Mouse (Mus musculus): ENCODE results near the gene Gas2l2. TPM values are rescaled to one million over a fixed set of nuclear protein-coding genes. Genes with fewer than 3 reads are reported as not detected.

Gas2l2 gene
- polyA plus RNA-seq, 1 experiment from 2014 or later, result not detected

- H3K4me3 ChIP-seq, result peak overlapping the region; percentile 87
- peaks cover 25% of the 10 kb centered on the region for H3K4me1 ChIP-seq
- peak; percentile 46 for DNase-seq (ENCODE audit: low spot score)
- no peaks in the 10 kb centered on the region for H3K9me3 ChIP-seq
- under 1% methylated on average over 40 of the region's 40 CpGs for WGBS
- H3K27ac ChIP-seq (replicated peaks), result peak overlapping the region; percentile 85
- peaks cover 40% of the 10 kb centered on the region for H3K27me3 ChIP-seq (replicated peaks; ENCODE audit: low read depth, poor library complexity, severe bottlenecking)
- H3K36me3 ChIP-seq (replicated peaks), result no peaks in the 10 kb centered on the region
Observed at GRCm38 (mm10) chr11:83409792-83410291, 19.4 kb downstream of the Gas2l2 start.

GRCm38 (mm10) chr11:83409087-83409754 lies 20.0 kb downstream of the Gas2l2 start, which contains the start of gene Rasl10b:
Rasl10b (plus strand) TSS chr11:83409137.
- no peaks in the 10 kb centered on the region for H3K9me3 ChIP-seq
- H3K4me3 ChIP-seq, result peak within 1 kb of the TSS; percentile 87
- 1% methylated on average over 44 of the region's 44 CpGs for WGBS
- peak; percentile 62 for DNase-seq (ENCODE audit: low spot score)
- H3K27me3 ChIP-seq (replicated peaks; ENCODE audit: low read depth, poor library complexity, severe bottlenecking), result peaks cover 40% of the 10 kb centered on the region
- peaks cover 6% of the 10 kb centered on the region for H3K36me3 ChIP-seq (replicated peaks)
- peaks cover 25% of the 10 kb centered on the region for H3K4me1 ChIP-seq
- H3K27ac ChIP-seq (replicated peaks), result peak within 1 kb of the TSS; percentile 85

- no peak for DNase-seq (ENCODE audit: low spot score)
- Histone ChIP-seq H3K4me3 (no peak overlapping the region), H3K36me3 (replicated peaks) (peaks cover 15% of the 10 kb centered on the region), H3K4me1 (peaks cover 25% of the 10 kb centered on the region), H3K27ac (replicated peaks) (no peak overlapping the region), H3K9me3 (no peaks in the 10 kb centered on the region), H3K27me3 (replicated peaks; ENCODE audit: low read depth, poor library complexity, severe bottlenecking) (peaks cover 36% of the 10 kb centered on the region)
- WGBS, result 37% methylated on average over 8 of the region's 8 CpGs
Observed at GRCm38 (mm10) chr11:83408242-83408641, 21.0 kb downstream of the Gas2l2 start.

- Histone ChIP-seq H3K27me3 (replicated peaks; ENCODE audit: low read depth, poor library complexity, severe bottlenecking) (peaks cover 20% of the 10 kb centered on the region), H3K9me3 (no peaks in the 10 kb centered on the region), H3K36me3 (replicated peaks) (peaks cover 30% of the 10 kb centered on the region), H3K4me1 (peaks cover 25% of the 10 kb centered on the region), H3K4me3 (no peak overlapping the region), H3K27ac (replicated peaks) (no peak overlapping the region)
- no peak for DNase-seq (ENCODE audit: low spot score)
- WGBS, result 63% methylated on average over 3 of the region's 3 CpGs
Observed at GRCm38 (mm10) chr11:83406391-83406790, 22.9 kb downstream of the Gas2l2 start.

- 88% methylated on average over 7 of the region's 7 CpGs for WGBS
- no peak overlapping the region for H3K4me3 ChIP-seq
- H3K27me3 ChIP-seq (replicated peaks; ENCODE audit: low read depth, poor library complexity, severe bottlenecking), result peaks cover 4% of the 10 kb centered on the region; the same call in 1 of the 2 replicates
- H3K9me3 ChIP-seq, result no peaks in the 10 kb centered on the region
- H3K27ac ChIP-seq (replicated peaks), result no peak overlapping the region
- DNase-seq (ENCODE audit: low spot score), result no peak
- H3K36me3 ChIP-seq (replicated peaks), result peaks cover 50% of the 10 kb centered on the region
- H3K4me1 ChIP-seq, result peaks cover 8% of the 10 kb centered on the region
Observed at GRCm38 (mm10) chr11:83403787-83404186, 25.5 kb downstream of the Gas2l2 start.

GRCm38 (mm10) chr11:83398724-83399123 lies 30.5 kb downstream of the Gas2l2 start:
- 81% methylated on average over 5 of the region's 5 CpGs for WGBS
- Histone ChIP-seq H3K27ac (replicated peaks) (no peak overlapping the region), H3K27me3 (replicated peaks; ENCODE audit: low read depth, poor library complexity, severe bottlenecking) (no peaks in the 10 kb centered on the region), H3K9me3 (no peaks in the 10 kb centered on the region), H3K36me3 (replicated peaks) (peaks cover 78% of the 10 kb centered on the region), H3K4me3 (no peak overlapping the region), H3K4me1 (0 out of 2 replicates have a peak, but pooled peaks cover 6% of the 10 kb centered on the region)
- DNase-seq (ENCODE audit: low spot score), result no peak

- 92% methylated on average over 7 of the region's 7 CpGs for WGBS
- Histone ChIP-seq H3K36me3 (replicated peaks) (peaks cover 78% of the 10 kb centered on the region), H3K4me3 (no peak overlapping the region), H3K27me3 (replicated peaks; ENCODE audit: low read depth, poor library complexity, severe bottlenecking) (no peaks in the 10 kb centered on the region), H3K27ac (replicated peaks) (no peak overlapping the region), H3K4me1 (0 out of 2 replicates have a peak, but pooled peaks cover 6% of the 10 kb centered on the region), H3K9me3 (no peaks in the 10 kb centered on the region)
- DNase-seq (ENCODE audit: low spot score), result no peak
Observed at GRCm38 (mm10) chr11:83397626-83398025, 31.6 kb downstream of the Gas2l2 start.

- peaks cover 87% of the 10 kb centered on the region for H3K36me3 ChIP-seq (replicated peaks)
- WGBS, result 47% methylated on average over 6 of the region's 6 CpGs
- DNase-seq (ENCODE audit: low spot score), result no peak
Observed at GRCm38 (mm10) chr11:83394802-83395439, 34.3 kb downstream of the Gas2l2 start.

GRCm38 (mm10) chr11:83393062-83393461 lies 36.2 kb downstream of the Gas2l2 start:
- no peak for DNase-seq (ENCODE audit: low spot score)
- Histone ChIP-seq H3K4me1 (0 out of 2 replicates have a peak, but pooled peaks cover 6% of the 10 kb centered on the region), H3K27ac (replicated peaks) (no peak overlapping the region), H3K9me3 (no peaks in the 10 kb centered on the region), H3K36me3 (replicated peaks) (peaks cover 84% of the 10 kb centered on the region), H3K4me3 (no peak overlapping the region), H3K27me3 (replicated peaks; ENCODE audit: low read depth, poor library complexity, severe bottlenecking) (no peaks in the 10 kb centered on the region)
- WGBS, result 91% methylated on average over 4 of the region's 4 CpGs

More at GRCm38 (mm10) chr11:83394802-83395439, 34.3 kb downstream of the Gas2l2 start:
- Histone ChIP-seq H3K4me3 (no peak overlapping the region), H3K4me1 (0 out of 2 replicates have a peak, but pooled peaks cover 6% of the 10 kb centered on the region), H3K27ac (replicated peaks) (no peak overlapping the region), H3K9me3 (no peaks in the 10 kb centered on the region), H3K27me3 (replicated peaks; ENCODE audit: low read depth, poor library complexity, severe bottlenecking) (no peaks in the 10 kb centered on the region)

- DNase-seq (ENCODE audit: low spot score), result no peak
- Histone ChIP-seq H3K9me3 (no peaks in the 10 kb centered on the region), H3K4me3 (no peak overlapping the region), H3K27ac (replicated peaks) (no peak overlapping the region), H3K4me1 (no peaks in the 10 kb centered on the region), H3K36me3 (replicated peaks) (peaks cover 36% of the 10 kb centered on the region), H3K27me3 (replicated peaks; ENCODE audit: low read depth, poor library complexity, severe bottlenecking) (no peaks in the 10 kb centered on the region)
- WGBS, result 95% methylated on average over 1 of the region's 1 CpGs
Observed at GRCm38 (mm10) chr11:83383532-83383887, 45.7 kb downstream of the Gas2l2 start.

GRCm38 (mm10) chr11:83382876-83383531 lies 46.3 kb downstream of the Gas2l2 start:
- 79% methylated on average over 9 of the region's 9 CpGs for WGBS
- no peak for DNase-seq (ENCODE audit: low spot score)
- no peak overlapping the region for H3K4me3 ChIP-seq
- no peak overlapping the region for H3K27ac ChIP-seq (replicated peaks)
- no peaks in the 10 kb centered on the region for H3K27me3 ChIP-seq (replicated peaks; ENCODE audit: low read depth, poor library complexity, severe bottlenecking)
- H3K36me3 ChIP-seq (replicated peaks), result peaks cover 33% of the 10 kb centered on the region
- no peaks in the 10 kb centered on the region for H3K4me1 ChIP-seq
- no peaks in the 10 kb centered on the region for H3K9me3 ChIP-seq

GRCm38 (mm10) chr11:83379745-83380341 lies 49.4 kb downstream of the Gas2l2 start:
- Histone ChIP-seq H3K27ac (replicated peaks) (no peak overlapping the region), H3K27me3 (replicated peaks; ENCODE audit: low read depth, poor library complexity, severe bottlenecking) (no peaks in the 10 kb centered on the region), H3K9me3 (no peaks in the 10 kb centered on the region), H3K4me1 (no peaks in the 10 kb centered on the region), H3K4me3 (no peak overlapping the region), H3K36me3 (replicated peaks) (peaks cover 50% of the 10 kb centered on the region)
- WGBS, result 88% methylated on average over 7 of the region's 7 CpGs
- DNase-seq (ENCODE audit: low spot score), result no peak

All from embryonic facial prominence, embryonic 10.5 days (tissue).